Mouse (Mus musculus) embryonic facial prominence, embryonic 14.5 days (tissue): ENCODE results near the gene Ninl. TPM values are rescaled to one million over a fixed set of nuclear protein-coding genes. Genes with fewer than 3 reads are reported as not detected.

Experiments used
- ATAC-seq: fragments of 200-750 bp; cut with Nextera tagmentation; 2 replicates; pipeline ENCODE4 v1.8.0; 2017; ENCODE audit warnings: low read depth, moderate number of reproducible peaks, moderate TSS enrichment
- DNase-seq: peaks from one replicate; pipeline ENCODE4 v3.0.0-alpha.2; 2015; ENCODE audit warnings: low spot score
- H3K27ac ChIP-seq: fragments of 300-500 bp; sonication (generic); replicated peaks from 2 replicates; pipeline ENCODE4 v1.5.1; 2014; ENCODE audit warnings: low read depth, mild to moderate bottlenecking, low read length, moderate library complexity
- H3K27me3 ChIP-seq: fragments of 300-500 bp; sonication (generic); replicated peaks from 2 replicates; pipeline ENCODE4 v1.6.1; 2014; ENCODE audit warnings: low read length; ENCODE audit not compliant: control insufficient read depth, insufficient read depth
- H3K36me3 ChIP-seq: fragments of 300-500 bp; sonication (generic); 2 replicates; pipeline ENCODE4 v1.6.1; 2014; ENCODE audit warnings: low read length, mixed read lengths; ENCODE audit not compliant: control insufficient read depth, insufficient read depth
- H3K4me1 ChIP-seq: fragments of 300-500 bp; sonication (generic); 2 replicates; pipeline ENCODE4 v1.6.1; 2014; ENCODE audit warnings: antibody characterized with exemption, low read length; ENCODE audit not compliant: control insufficient read depth, insufficient read depth
- H3K4me2 ChIP-seq: fragments of 300-500 bp; sonication (generic); 2 replicates; pipeline ENCODE4 v1.6.1; 2014; ENCODE audit warnings: low read depth, mild to moderate bottlenecking, low read length, moderate library complexity, mixed read lengths
- H3K4me3 ChIP-seq: fragments of 300-500 bp; sonication (generic); 2 replicates; pipeline ENCODE4 v1.5.1; 2014; ENCODE audit warnings: low read depth, mild to moderate bottlenecking, low read length
- H3K9ac ChIP-seq: fragments of 300-500 bp; sonication (generic); 2 replicates; pipeline ENCODE4 v1.6.1; 2014; ENCODE audit warnings: low read depth, mild to moderate bottlenecking, low read length, moderate library complexity, mixed read lengths
- H3K9me3 ChIP-seq: fragments of 300-500 bp; sonication (generic); 2 replicates; pipeline ENCODE4 v1.6.1; 2016; ENCODE audit warnings: low read length; ENCODE audit not compliant: control insufficient read depth
- WGBS: fragments of 180-500 bp; shearing (Covaris S2); extraction: QIAGEN DNeasy Blood & Tissue Kit; methylation state at CpG from one replicate; pipeline ENCODE4 v1.1.7; 2014; 5-methylcytosine and 5-hydroxymethylcytosine counted together
- polyA plus RNA-seq: library from polyadenylated mRNA; unstranded; fragments of >200 nt; fragmentation: Nextera tagmentation; extraction: Ambion mirVana; gene quantifications from 2 replicates; pipeline ENCODE4 v1.2.1, GENCODE M21; 2014

The Ninl gene
- polyA plus RNA-seq, 1 experiment from 2014 or later = 6.1 TPM

- Histone ChIP-seq H3K9me3 (no peaks in the 10 kb centered on the region), H3K36me3 (no peaks in the 10 kb centered on the region), H3K4me2 (no peak overlapping the region), H3K9ac (no peak overlapping the region), H3K4me1 (peaks cover 15% of the 10 kb centered on the region), H3K4me3 (no peak overlapping the region), H3K27ac (no peak overlapping the region), H3K27me3 (no peaks in the 10 kb centered on the region)
- WGBS = 92% methylated on average over 6 of the region's 6 CpGs
- no peak for ATAC-seq
- DNase-seq = no peak
Observed at GRCm38 (mm10) chr2:150900341-150900740, 138.8 kb downstream of the Ninl start.

- WGBS = 77% methylated on average over 7 of the region's 7 CpGs
- Histone ChIP-seq H3K9me3 (no peaks in the 10 kb centered on the region), H3K36me3 (no peaks in the 10 kb centered on the region), H3K27me3 (no peaks in the 10 kb centered on the region), H3K4me1 (no peaks in the 10 kb centered on the region), H3K27ac (no peak overlapping the region), H3K4me2 (no peak overlapping the region), H3K9ac (no peak overlapping the region), H3K4me3 (no peak overlapping the region)
- ATAC-seq = peak; percentile 47; the same call in 1 of the 2 replicates
- peak; percentile 22 for DNase-seq
Observed at GRCm38 (mm10) chr2:150895691-150896252, 143.4 kb downstream of the Ninl start.

- Histone ChIP-seq H3K4me3 (no peak overlapping the region), H3K4me2 (no peak overlapping the region), H3K4me1 (no peaks in the 10 kb centered on the region), H3K27me3 (no peaks in the 10 kb centered on the region), H3K36me3 (no peaks in the 10 kb centered on the region), H3K9me3 (no peaks in the 10 kb centered on the region), H3K27ac (no peak overlapping the region), H3K9ac (no peak overlapping the region)
- DNase-seq (no peak), ATAC-seq (no peak)
- WGBS = 82% methylated on average over 2 of the region's 2 CpGs
Observed at GRCm38 (mm10) chr2:150894617-150895267, 144.4 kb downstream of the Ninl start.

GRCm38 (mm10) chr2:150887370-150887769, 151.8 kb downstream of the Ninl start:
- Histone ChIP-seq H3K9me3 (no peaks in the 10 kb centered on the region), H3K4me1 (no peaks in the 10 kb centered on the region), H3K4me2 (no peak overlapping the region), H3K9ac (no peak overlapping the region), H3K27me3 (no peaks in the 10 kb centered on the region), H3K27ac (no peak overlapping the region), H3K4me3 (no peak overlapping the region), H3K36me3 (no peaks in the 10 kb centered on the region)
- no peak for DNase-seq
- WGBS = 83% methylated on average over 2 of the region's 2 CpGs
- ATAC-seq = no peak

GRCm38 (mm10) chr2:150886315-150886714, 152.9 kb downstream of the Ninl start:
- H3K4me3 ChIP-seq = no peak overlapping the region
- no peak overlapping the region for H3K27ac ChIP-seq
- H3K9ac ChIP-seq = no peak overlapping the region
- H3K4me2 ChIP-seq = no peak overlapping the region
- H3K36me3 ChIP-seq = no peaks in the 10 kb centered on the region
- no peak for DNase-seq
- H3K27me3 ChIP-seq = no peaks in the 10 kb centered on the region
- no peaks in the 10 kb centered on the region for H3K4me1 ChIP-seq
- ATAC-seq = no peak
- H3K9me3 ChIP-seq = no peaks in the 10 kb centered on the region

- Histone ChIP-seq H3K27ac (no peak overlapping the region), H3K9ac (no peak overlapping the region), H3K9me3 (no peaks in the 10 kb centered on the region), H3K4me3 (no peak overlapping the region), H3K4me2 (no peak overlapping the region), H3K27me3 (no peaks in the 10 kb centered on the region), H3K4me1 (no peaks in the 10 kb centered on the region), H3K36me3 (no peaks in the 10 kb centered on the region)
- 85% methylated on average over 1 of the region's 1 CpGs for WGBS
- no peak for ATAC-seq
- no peak for DNase-seq
Observed at GRCm38 (mm10) chr2:150885814-150886213, 153.4 kb downstream of the Ninl start.

GRCm38 (mm10) chr2:150884779-150885110, 154.4 kb downstream of the Ninl start:
- 40% methylated on average over 1 of the region's 1 CpGs for WGBS
- Histone ChIP-seq H3K4me3 (no peak overlapping the region), H3K9ac (no peak overlapping the region), H3K4me2 (no peak overlapping the region), H3K4me1 (no peaks in the 10 kb centered on the region), H3K36me3 (no peaks in the 10 kb centered on the region), H3K27ac (no peak overlapping the region), H3K27me3 (no peaks in the 10 kb centered on the region), H3K9me3 (no peaks in the 10 kb centered on the region)
- DNase-seq (no peak), ATAC-seq (0 out of 2 replicates have a peak, but pooled peaks have one; percentile 18)

Other genes starting within 250 kb of the Ninl start
- 65.9 and 72.5 TPM in 2 replicates for gene Abhd12, start 134.6 kb downstream of the Ninl start, polyA plus RNA-seq
- gene Gins1, start 134.0 kb downstream of the Ninl start, polyA plus RNA-seq = 30.0 and 34.7 TPM in 2 replicates
- gene Nanp, start within 50 bp of the Ninl start, polyA plus RNA-seq = 39.0 and 39.3 TPM in 2 replicates
- gene Gm14151, start 53.0 kb upstream of the Ninl start, polyA plus RNA-seq = not detected in 2 replicates
- not detected in 2 replicates for gene Gm14147, start 58.9 kb upstream of the Ninl start, polyA plus RNA-seq